Mouse (Mus musculus) adrenal gland, postnatal 14 days (tissue): ENCODE measurements at regions not wholly inside any gene's neighbourhood (a gene's known extent, or its start where the extent isn't known, plus 50 kb on each side); places are given as distances from the start of the nearest gene placed in this dataset.
A peak's percentile ranks its signal among the peaks of the same experiment; 100 is the strongest.
"Not testable (repeated sequence)": the region's sequence is repeated elsewhere in the genome, so short reads cannot be mapped to it uniquely, and the experiment has no call there.

Experiments
- DNase-seq: peaks from one replicate; pipeline ENCODE4 v3.0.0; 2021; ENCODE audit warnings: mixed read lengths

GRCm38 (mm10) chr7:82047456-82047855 is 55.4 kb upstream of the Bnc1 start:
- DNase-seq, result no peak

GRCm38 (mm10) chr7:82053411-82053810 is 61.3 kb upstream of the Bnc1 start:
- DNase-seq, result no peak

- DNase-seq, result peak; percentile 71
Observed at GRCm38 (mm10) chr7:82056551-82057230, 64.6 kb upstream of the Bnc1 start.

GRCm38 (mm10) chr7:82063407-82063806 is 71.3 kb upstream of the Bnc1 start:
- DNase-seq, result no peak

- DNase-seq, result no peak
Observed at GRCm38 (mm10) chr7:82069629-82070450, 77.7 kb upstream of the Bnc1 start.

- no peak for DNase-seq
Observed at GRCm38 (mm10) chr7:82070946-82071727, 79.0 kb upstream of the Bnc1 start.

- DNase-seq, result no peak
Observed at GRCm38 (mm10) chr7:82075359-82075758, 83.3 kb upstream of the Bnc1 start.

GRCm38 (mm10) chr7:82081851-82082250 is 89.8 kb upstream of the Bnc1 start:
- DNase-seq, result no peak

GRCm38 (mm10) chr7:82082883-82083282 is 90.8 kb upstream of the Sh3gl3 start:
- no peak for DNase-seq

GRCm38 (mm10) chr7:82084473-82084872 is 89.2 kb upstream of the Sh3gl3 start:
- no peak for DNase-seq

GRCm38 (mm10) chr7:82085205-82085604 is 88.4 kb upstream of the Sh3gl3 start:
- no peak for DNase-seq

GRCm38 (mm10) chr7:82098136-82098535 is 75.5 kb upstream of the Sh3gl3 start:
- no peak for DNase-seq

GRCm38 (mm10) chr7:82101314-82101713 is 72.3 kb upstream of the Sh3gl3 start:
- no peak for DNase-seq

GRCm38 (mm10) chr7:82105631-82106030 is 68.0 kb upstream of the Sh3gl3 start:
- DNase-seq, result no peak

GRCm38 (mm10) chr7:82109141-82109540 is 64.5 kb upstream of the Sh3gl3 start:
- not testable (repeated sequence) for DNase-seq

- DNase-seq, result no peak
Observed at GRCm38 (mm10) chr7:82109550-82109949, 64.1 kb upstream of the Sh3gl3 start.

GRCm38 (mm10) chr7:82109977-82110376 is 63.7 kb upstream of the Sh3gl3 start:
- DNase-seq, result no peak

- no peak for DNase-seq
Observed at GRCm38 (mm10) chr7:82112046-82112445, 61.6 kb upstream of the Sh3gl3 start.

GRCm38 (mm10) chr7:82115646-82116045 is 58.0 kb upstream of the Sh3gl3 start:
- no peak for DNase-seq

GRCm38 (mm10) chr7:82119266-82119665 is 54.4 kb upstream of the Sh3gl3 start:
- peak; percentile 75 for DNase-seq

- no peak for DNase-seq
Observed at GRCm38 (mm10) chr7:82119866-82120265, 53.8 kb upstream of the Sh3gl3 start.

- DNase-seq, result peak; percentile 77
Observed at GRCm38 (mm10) chr7:82121746-82122145, 51.9 kb upstream of the Sh3gl3 start.
